Mouse (Mus musculus) natural killer cell, adult 2 months (primary cell): ENCODE results near the gene 6820408C15Rik.
A peak's percentile ranks its signal among the peaks of the same experiment; 100 is the strongest.

Experiments used
- DNase-seq, 2 experiments: peaks; one replicate each; pipeline ENCODE4 v3.0.0; 2022; ENCODE audit warnings: low spot score in 2 of 2

The 6820408C15Rik gene

GRCm38 (mm10) chr2:152470973-152471372, 55.6 kb downstream of the 6820408C15Rik start:
- peak; percentile 16 to 31 for DNase-seq

DNA sequence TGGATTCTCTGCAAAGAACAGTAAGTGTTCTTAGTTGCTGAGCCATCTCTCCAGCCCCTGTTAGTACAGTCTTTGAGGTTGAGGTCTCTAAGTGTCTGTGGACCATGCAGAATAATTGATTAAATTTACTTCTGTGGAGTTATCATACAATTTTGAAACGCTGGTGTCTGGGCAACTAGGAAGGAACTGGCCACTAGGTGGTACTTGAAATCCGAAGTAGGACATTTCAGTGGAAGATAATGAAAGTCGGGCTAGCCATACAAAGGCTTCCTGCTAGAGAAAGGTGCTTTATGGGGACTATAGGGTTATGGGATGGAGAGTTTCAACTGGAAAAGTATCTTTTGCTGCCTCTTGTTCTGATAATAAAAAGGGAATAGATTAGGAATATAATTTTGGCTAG, 57.0 kb downstream of the 6820408C15Rik start:
- no peak for DNase-seq

DNA sequence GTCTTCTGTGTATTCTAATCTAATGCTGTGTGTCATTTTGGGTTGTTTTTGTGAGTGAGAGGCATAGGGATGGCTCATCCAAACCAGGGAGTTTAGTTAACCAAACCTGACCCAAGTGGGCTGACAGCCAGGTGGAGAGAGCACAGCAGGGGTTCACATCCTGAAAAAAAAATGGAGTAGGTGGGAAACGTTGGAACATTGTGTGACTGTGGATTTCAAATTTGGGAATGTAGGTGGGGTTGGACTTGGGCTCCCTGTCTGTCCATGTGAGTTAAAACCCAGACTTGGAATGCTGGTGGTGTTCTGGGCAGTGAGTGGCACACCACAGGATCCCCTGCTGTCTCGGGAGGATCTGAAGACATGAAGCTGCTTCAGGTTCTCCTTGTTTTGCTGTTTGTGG, 61.4 kb downstream of the 6820408C15Rik start, which contains the start of gene Defb20:
TSS of gene Defb20 (plus strand) at position 301 of the 400 bp plus-strand sequence.
- DNase-seq, result no peak

DNA sequence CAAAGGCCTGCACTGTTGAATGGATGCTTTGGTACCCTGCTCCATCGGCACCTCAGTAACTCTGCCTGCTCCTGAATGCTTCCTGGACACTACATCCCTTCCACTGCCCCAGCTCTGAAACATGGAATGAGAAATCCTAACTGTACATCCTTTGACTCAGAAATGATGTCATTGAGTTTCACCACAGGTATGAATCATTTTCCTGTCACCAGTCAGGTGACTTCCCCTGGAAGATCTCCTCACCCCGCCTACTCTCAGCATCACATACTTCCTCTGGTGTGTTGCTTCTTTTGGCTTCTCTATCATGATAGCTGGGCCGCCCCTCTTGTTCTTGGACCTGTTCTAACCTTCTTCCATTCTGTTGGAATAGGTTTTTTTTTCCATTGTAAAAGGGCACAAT, 65.5 kb downstream of the 6820408C15Rik start:
- no peak for DNase-seq

- DNase-seq, result no peak
Observed at GRCm38 (mm10) chr2:152481726-152482125, 66.3 kb downstream of the 6820408C15Rik start.

DNA sequence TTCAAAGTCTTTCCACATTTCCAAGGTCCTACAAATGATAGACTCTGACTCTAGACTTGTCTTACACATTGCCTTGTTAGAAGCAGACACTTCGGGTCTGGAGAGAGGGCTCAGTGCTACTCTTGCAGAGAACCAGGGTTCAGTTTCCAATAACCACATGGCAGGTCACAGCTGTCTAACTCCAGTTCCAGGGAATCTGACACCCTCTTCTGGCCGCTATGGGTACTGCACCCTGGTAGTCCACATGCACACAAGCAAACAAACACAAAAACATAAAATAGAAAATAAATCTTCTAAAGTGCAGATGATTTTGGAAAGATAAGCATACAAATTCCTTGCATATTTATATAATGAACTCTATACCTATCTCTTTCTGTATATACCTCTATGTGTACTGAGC, 71.6 kb downstream of the 6820408C15Rik start:
- DNase-seq, result no peak

DNA sequence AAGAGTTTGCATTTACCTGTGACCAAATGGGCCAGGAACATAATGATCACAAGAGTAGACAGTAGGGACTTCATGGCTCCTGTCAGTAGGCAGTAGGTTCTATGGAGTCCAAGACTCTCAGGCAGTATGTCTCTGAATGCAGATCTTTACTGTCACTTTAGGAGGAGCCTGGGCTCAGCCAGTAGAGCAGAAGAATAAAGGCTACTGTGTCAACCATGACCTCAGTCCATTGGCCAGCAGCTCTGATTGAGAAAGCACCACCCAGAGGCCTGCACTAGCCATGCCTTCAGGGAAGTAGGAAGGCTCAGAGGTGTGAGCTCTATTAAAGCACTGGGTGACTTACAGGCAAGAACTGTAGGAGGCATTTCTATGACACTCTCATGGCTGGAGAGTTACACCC, 74.7 kb downstream of the 6820408C15Rik start, which contains the start of gene Defb22:
TSS of gene Defb22 (minus strand) at position 101 of the 400 bp plus-strand sequence.
- DNase-seq, result no peak

- no peak for DNase-seq
Observed at GRCm38 (mm10) chr2:152493151-152493550, 77.8 kb downstream of the 6820408C15Rik start.
